Mouse (Mus musculus) lung, adult 2 months (tissue): ENCODE measurements around the gene Cat.

ENCODE experiments used
- CTCF ChIP-seq: fragments of 200-500 bp; IDR thresholded peaks from 2 replicates; pipeline ENCODE4 v1.5.1; 2011; ENCODE audit warnings: mild to moderate bottlenecking, low read length, control low read depth; ENCODE audit not compliant: insufficient read depth
- POLR2A ChIP-seq: fragments of 200-500 bp; IDR thresholded peaks from 2 replicates; pipeline ENCODE4 v1.6.1; 2011; ENCODE audit warnings: low read depth, mild to moderate bottlenecking, control low read depth, low read length, borderline replicate concordance; ENCODE audit errors: extremely low read depth

- TF ChIP-seq POLR2A: no peak
- no peak for TF ChIP-seq CTCF
Measured at GRCm38 (mm10) chr2:103473362-103473761, 11.6 kb downstream of the Cat start.
